Mouse (Mus musculus): Measurements from ENCODE around the gene Slc17a8.

The Slc17a8 gene

DNA sequence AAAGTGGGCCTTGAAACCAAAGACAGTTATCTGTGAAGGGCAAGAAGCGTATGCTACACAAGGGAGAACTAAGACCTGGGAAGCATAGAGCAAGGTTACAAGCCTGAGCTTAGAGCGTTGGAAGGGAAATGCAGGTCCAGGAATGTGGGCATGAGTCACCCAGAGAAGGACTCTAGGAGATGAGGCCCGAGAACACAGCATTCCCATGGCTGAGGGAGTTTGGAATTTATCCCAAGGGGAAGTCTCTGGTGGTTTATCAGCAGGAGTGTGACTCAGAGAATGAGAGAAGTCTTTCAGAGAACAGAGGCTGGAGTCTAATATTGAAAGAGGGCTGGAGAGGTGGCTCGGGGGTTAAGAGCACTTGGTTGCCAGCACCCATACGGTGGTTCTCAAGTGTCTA is 94.0 kb downstream of the Slc17a8 start:
- in situ Hi-C loops (cut with MboI): no loop called here

DNA sequence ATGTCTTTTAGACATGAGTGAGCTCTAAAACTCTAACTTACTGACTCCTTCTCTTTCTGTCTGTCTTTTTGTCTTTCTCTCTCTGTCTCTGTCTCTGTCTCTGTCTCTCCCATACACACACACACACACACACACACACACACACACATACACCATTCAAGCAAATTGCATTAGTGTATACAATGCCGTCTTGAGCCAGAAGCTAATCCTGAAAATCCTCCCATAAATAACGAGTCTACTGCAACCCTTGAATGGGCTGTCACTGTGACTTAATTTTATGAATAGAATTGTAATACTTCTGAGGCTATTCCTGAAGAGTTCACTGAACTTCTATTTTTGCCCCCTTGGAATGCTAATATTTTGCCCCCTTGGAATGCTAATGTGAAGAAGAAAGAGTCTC is 95.2 kb downstream of the Slc17a8 start:
- in situ Hi-C loops (cut with MboI): no loop called here
